Mouse (Mus musculus) MEL (cell line): ENCODE data around the gene Gm6899.

Source experiments
- BHLHE40 ChIP-seq: IDR thresholded peaks from 2 replicates; pipeline ENCODE4 v1.6.1; 2012; ENCODE audit warnings: low read depth, mild to moderate bottlenecking, inconsistent platforms, low read length, improper control_type of control experiment, borderline replicate concordance
- CHD1 ChIP-seq: IDR thresholded peaks from 2 replicates; pipeline ENCODE4 v1.6.1; 2012; ENCODE audit warnings: low read depth, mild to moderate bottlenecking, inconsistent platforms, low read length, improper control_type of control experiment
- EP300 ChIP-seq, 2 experiments: IDR thresholded peaks; 2 replicates each; pipeline ENCODE4 v1.6.1; 2011; ENCODE audit warnings: improper control_type of control experiment in 2 of 2, low read length in 2 of 2, low read depth in 1 of 2, mild to moderate bottlenecking in 1 of 2
- KAT2A ChIP-seq: conservative IDR thresholded peaks from 2 replicates; pipeline ENCODE4 v1.6.1; 2012; ENCODE audit warnings: low read depth, low read length, improper control_type of control experiment, inconsistent platforms
- MAFK ChIP-seq: IDR thresholded peaks from 2 replicates; pipeline ENCODE4 v1.6.1; 2011; ENCODE audit warnings: low read depth, mild to moderate bottlenecking, low read length, improper control_type of control experiment, borderline replicate concordance
- MXI1 ChIP-seq: IDR thresholded peaks from 2 replicates; pipeline ENCODE4 v1.6.1; 2011; ENCODE audit warnings: mild to moderate bottlenecking, low read depth, low read length, improper control_type of control experiment
- MYC ChIP-seq: IDR thresholded peaks from 2 replicates; pipeline ENCODE4 v1.6.1; 2011; ENCODE audit warnings: low read depth, mild to moderate bottlenecking, low read length, improper control_type of control experiment, moderate library complexity
- NELFE ChIP-seq: IDR thresholded peaks from 2 replicates; pipeline ENCODE4 v1.6.1; 2011; ENCODE audit warnings: low read depth, low read length, improper control_type of control experiment
- NRF1 ChIP-seq: IDR thresholded peaks from 2 replicates; pipeline ENCODE4 v1.6.1; 2014; ENCODE audit warnings: low read depth, mild to moderate bottlenecking, inconsistent platforms, low read length, improper control_type of control experiment, moderate library complexity; ENCODE audit not compliant: poor library complexity, insufficient read depth, severe bottlenecking
- POLR2A ChIP-seq, 2 experiments: IDR thresholded peaks; 2 replicates each; pipeline ENCODE4 v1.6.1; 2011 to 2012; ENCODE audit warnings: low read length in 2 of 2, mild to moderate bottlenecking in 2 of 2, control low read depth in 1 of 2, improper control_type of control experiment in 1 of 2, low read depth in 1 of 2, moderate library complexity in 1 of 2; ENCODE audit not compliant: control insufficient read depth in 1 of 2, insufficient read depth in 1 of 2, poor library complexity in 1 of 2
- RAD21 ChIP-seq: IDR thresholded peaks from 2 replicates; pipeline ENCODE4 v1.6.1; 2011; ENCODE audit warnings: mild to moderate bottlenecking, low read depth, low read length, improper control_type of control experiment
- TCF12 ChIP-seq: IDR thresholded peaks from 2 replicates; pipeline ENCODE4 v1.6.1; 2014; ENCODE audit warnings: low read depth, mild to moderate bottlenecking, inconsistent platforms, low read length, improper control_type of control experiment, moderate library complexity
- ZMIZ1 ChIP-seq: IDR thresholded peaks from 2 replicates; pipeline ENCODE4 v1.6.1; 2012; ENCODE audit warnings: low read depth, mild to moderate bottlenecking, inconsistent platforms, low read length, improper control_type of control experiment, moderate library complexity

DNA sequence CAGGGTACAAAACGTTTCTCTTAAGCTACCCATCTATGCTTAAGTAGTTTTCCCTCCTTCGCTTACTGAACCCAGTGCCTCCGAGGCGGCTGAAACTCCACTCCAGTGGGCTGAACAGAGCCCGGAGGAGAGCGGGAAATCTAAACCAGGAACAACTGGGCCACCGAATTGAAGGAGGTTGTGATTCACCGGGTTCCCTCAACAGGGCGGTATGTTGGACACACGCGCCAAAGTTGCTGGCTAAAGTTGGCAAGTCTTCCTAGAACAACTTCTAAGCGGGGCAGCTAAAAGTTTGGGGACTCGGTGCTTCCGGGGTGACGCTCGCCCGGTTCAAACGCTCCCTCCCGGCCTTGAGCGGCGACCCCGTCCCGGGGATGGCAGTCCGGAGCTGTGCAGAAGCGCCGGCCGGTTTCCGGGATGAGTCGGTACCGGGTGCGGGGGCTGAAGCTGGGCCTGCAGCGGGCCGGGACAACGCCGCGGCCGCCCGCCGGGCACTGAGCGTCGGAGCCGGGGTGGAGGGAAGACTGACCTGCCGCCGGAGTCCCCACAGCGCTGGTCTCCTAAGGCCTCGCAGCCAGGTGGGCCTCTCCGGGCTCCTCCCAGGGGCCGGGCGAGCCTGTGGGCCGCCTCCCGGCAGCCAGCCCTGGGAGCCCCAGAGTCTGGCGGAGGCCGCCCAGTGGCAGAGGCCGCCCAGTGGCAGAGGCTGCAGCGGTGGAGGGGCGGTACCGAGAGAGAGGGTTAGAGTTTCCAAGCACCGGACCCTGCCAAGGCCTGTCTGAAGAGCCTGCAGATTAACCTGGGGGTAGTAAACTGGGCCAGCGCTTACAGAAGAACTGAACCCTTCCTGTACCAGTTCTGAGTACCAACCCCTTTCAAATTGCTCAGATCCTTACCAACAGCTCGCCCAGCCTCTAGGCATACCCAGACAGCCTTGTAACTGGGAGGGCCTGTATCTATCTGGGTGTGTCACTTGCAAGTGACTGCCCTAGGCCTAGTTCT, at the start of gene Gm6899, which contains the start of gene Vrk2:
- TF ChIP-seq POLR2A (IDR thresholded peaks at IDR 0.05; ENCODE audit: control insufficient read depth in 1 of 2, insufficient read depth in 1 of 2, low read depth in 1 of 2, low read length in 2 of 2, poor library complexity in 1 of 2) = peak; percentile 81 to 90
- no peak for TF ChIP-seq MYC
- TF ChIP-seq MXI1 = no peak; the same call in 1 of the 2 replicates
- TF ChIP-seq MAFK = no peak
- peak; percentile 94 for TF ChIP-seq NELFE
- TF ChIP-seq RAD21 = no peak; the same call in 1 of the 2 replicates
- TF ChIP-seq CHD1 = no peak
- peak; percentile 87 for TF ChIP-seq ZMIZ1
- TF ChIP-seq EP300 (IDR thresholded peaks at IDR 0.05; ENCODE audit: low read depth in 1 of 2, low read length in 2 of 2) = no peak; a peak in 1 of 4 replicates
- no peak; the same call in 1 of the 2 replicates for TF ChIP-seq KAT2A
- peak; percentile 65 for TF ChIP-seq TCF12
- TF ChIP-seq BHLHE40 = no peak
- TF ChIP-seq NRF1 = no peak
